Mouse (Mus musculus): ENCODE results near the gene Eif4enif1. TPM values are rescaled to one million over a fixed set of nuclear protein-coding genes. Genes with fewer than 3 reads are reported as not detected.

Eif4enif1 gene
- polyA plus RNA-seq, 1 experiment from 2014 or later = 14.9 TPM

DNA sequence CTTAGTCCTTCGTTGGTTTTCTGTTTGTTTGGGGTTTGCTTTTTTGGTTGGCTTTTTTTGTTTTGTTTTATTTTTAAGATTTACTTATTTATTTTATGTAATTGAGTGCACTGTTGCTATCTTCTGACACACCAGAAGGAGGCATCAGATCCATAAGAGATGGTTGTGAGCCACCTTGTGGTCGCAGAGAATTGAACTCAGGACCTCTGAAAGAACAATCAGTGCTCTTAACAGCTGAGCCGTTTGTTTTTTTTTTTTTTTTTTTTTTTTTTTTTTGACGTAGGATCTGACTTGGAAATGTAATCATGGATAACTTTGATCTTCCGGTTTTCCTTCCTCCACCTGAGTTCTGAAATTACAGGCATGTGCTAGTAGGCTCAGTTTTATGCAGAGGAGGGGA lies 20.9 kb downstream of the Eif4enif1 start:
- whole genome bisulfite sequencing (ENCODE audit: insufficient replicate concordance) = 70% methylated on average over 5 of the region's 5 CpGs
- Histone ChIP-seq H3K27me3 (ENCODE audit: insufficient read depth, low read length) (no peaks in the 10 kb centered on the region), H3K36me3 (replicated peaks; ENCODE audit: insufficient read depth, low read length) (peaks cover 78% of the 10 kb centered on the region), H3K9ac (replicated peaks) (no peak overlapping the region), H3K4me1 (ENCODE audit: insufficient read depth) (no peaks in the 10 kb centered on the region), H3K9me3 (ENCODE audit: low read length) (no peaks in the 10 kb centered on the region), H3K27ac (ENCODE audit: low read depth) (no peak overlapping the region), H3K4me2 (ENCODE audit: low read depth, low read length) (no peak overlapping the region), H3K4me3 (ENCODE audit: low read depth, low read length) (no peak overlapping the region)
- TF ChIP-seq CTCF (IDR thresholded peaks at IDR 0.05; ENCODE audit: low read depth) (no peak), EP300 (IDR thresholded peaks at IDR 0.05; ENCODE audit: low read depth) (no peak)
- DNase-seq (no peak), ATAC-seq (no peak)

GRCm38 (mm10) chr11:3227113-3227512 lies 24.9 kb downstream of the Eif4enif1 start:
- H3K4me3 ChIP-seq (ENCODE audit: low read depth, low read length) = no peak overlapping the region
- DNase-seq (no peak), ATAC-seq (no peak)
- 87% methylated on average over 3 of the region's 3 CpGs for WGBS (ENCODE audit: insufficient replicate concordance)
- H3K27ac ChIP-seq (ENCODE audit: low read depth) = no peak overlapping the region
- H3K36me3 ChIP-seq (replicated peaks; ENCODE audit: insufficient read depth, low read length) = peaks cover 81% of the 10 kb centered on the region
- no peaks in the 10 kb centered on the region for H3K9me3 ChIP-seq (ENCODE audit: low read length)
- no peaks in the 10 kb centered on the region for H3K27me3 ChIP-seq (ENCODE audit: insufficient read depth, low read length)
- no peak overlapping the region for H3K9ac ChIP-seq (replicated peaks)
- no peak overlapping the region for H3K4me2 ChIP-seq (ENCODE audit: low read depth, low read length)
- H3K4me1 ChIP-seq (ENCODE audit: insufficient read depth) = peaks cover 3% of the 10 kb centered on the region; the same call in 1 of the 2 replicates
- TF ChIP-seq EP300 (IDR thresholded peaks at IDR 0.05; ENCODE audit: low read depth) (no peak), CTCF (IDR thresholded peaks at IDR 0.05; ENCODE audit: low read depth) (no peak)

GRCm38 (mm10) chr11:3232248-3232647 lies 30.1 kb downstream of the Eif4enif1 start:
- H3K9ac ChIP-seq (replicated peaks) = no peak overlapping the region
- no peak overlapping the region for H3K4me3 ChIP-seq (ENCODE audit: low read depth, low read length)
- no peak overlapping the region for H3K27ac ChIP-seq (ENCODE audit: low read depth)
- peaks cover 77% of the 10 kb centered on the region for H3K36me3 ChIP-seq (replicated peaks; ENCODE audit: insufficient read depth, low read length)
- DNase-seq (no peak), ATAC-seq (no peak)
- no peak overlapping the region for H3K4me2 ChIP-seq (ENCODE audit: low read depth, low read length)
- no peaks in the 10 kb centered on the region for H3K9me3 ChIP-seq (ENCODE audit: low read length)
- no peak for TF ChIP-seq CTCF (IDR thresholded peaks at IDR 0.05; ENCODE audit: low read depth)
- no peak for TF ChIP-seq EP300 (IDR thresholded peaks at IDR 0.05; ENCODE audit: low read depth)
- H3K4me1 ChIP-seq (ENCODE audit: insufficient read depth) = peaks cover 3% of the 10 kb centered on the region; the same call in 1 of the 2 replicates
- H3K27me3 ChIP-seq (ENCODE audit: insufficient read depth, low read length) = no peaks in the 10 kb centered on the region
- 68% methylated on average over 3 of the region's 3 CpGs for WGBS (ENCODE audit: insufficient replicate concordance)

DNA sequence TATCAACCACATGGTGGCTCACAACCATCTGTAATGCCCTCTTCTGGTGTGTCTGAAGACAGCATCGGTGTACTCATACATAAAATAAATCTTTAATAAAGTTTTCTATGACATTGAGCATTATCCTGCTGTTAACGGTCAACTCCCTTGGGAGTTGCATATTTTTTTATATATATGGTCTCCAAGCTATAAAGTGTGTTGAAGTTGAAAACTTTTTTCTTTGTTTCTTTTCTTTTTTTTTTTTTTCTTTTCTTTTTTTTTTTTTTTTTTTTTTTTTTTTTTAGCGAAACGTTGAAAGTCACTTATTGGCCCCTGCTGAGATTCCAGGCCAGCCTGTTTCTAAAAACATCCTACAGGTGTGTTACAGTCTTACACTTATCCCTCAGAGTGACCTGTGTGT lies 31.5 kb downstream of the Eif4enif1 start:
- Histone ChIP-seq H3K9me3 (ENCODE audit: low read length) (no peaks in the 10 kb centered on the region), H3K27me3 (ENCODE audit: insufficient read depth, low read length) (no peaks in the 10 kb centered on the region), H3K4me2 (ENCODE audit: low read depth, low read length) (no peak overlapping the region), H3K4me3 (ENCODE audit: low read depth, low read length) (no peak overlapping the region), H3K36me3 (replicated peaks; ENCODE audit: insufficient read depth, low read length) (peaks cover 81% of the 10 kb centered on the region), H3K9ac (replicated peaks) (no peak overlapping the region), H3K4me1 (ENCODE audit: insufficient read depth) (peaks cover 3% of the 10 kb centered on the region; the same call in 1 of the 2 replicates), H3K27ac (ENCODE audit: low read depth) (no peak overlapping the region)
- no peak for ATAC-seq
- TF ChIP-seq CTCF (IDR thresholded peaks at IDR 0.05; ENCODE audit: low read depth) = no peak
- no peak for TF ChIP-seq EP300 (IDR thresholded peaks at IDR 0.05; ENCODE audit: low read depth)
- 89% methylated on average over 4 of the region's 4 CpGs for WGBS (ENCODE audit: insufficient replicate concordance)
- no peak for DNase-seq

- no peak overlapping the region for H3K4me3 ChIP-seq (ENCODE audit: low read depth, low read length)
- WGBS (ENCODE audit: insufficient replicate concordance) = 68% methylated on average over 5 of the region's 5 CpGs
- H3K4me2 ChIP-seq (ENCODE audit: low read depth, low read length) = no peak overlapping the region
- peaks cover 80% of the 10 kb centered on the region for H3K36me3 ChIP-seq (replicated peaks; ENCODE audit: insufficient read depth, low read length)
- no peak overlapping the region for H3K9ac ChIP-seq (replicated peaks)
- TF ChIP-seq CTCF (IDR thresholded peaks at IDR 0.05; ENCODE audit: low read depth) = no peak
- no peak for TF ChIP-seq EP300 (IDR thresholded peaks at IDR 0.05; ENCODE audit: low read depth)
- peaks cover 3% of the 10 kb centered on the region; the same call in 1 of the 2 replicates for H3K4me1 ChIP-seq (ENCODE audit: insufficient read depth)
- ATAC-seq = no peak
- H3K27ac ChIP-seq (ENCODE audit: low read depth) = no peak overlapping the region
- DNase-seq = no peak
- H3K9me3 ChIP-seq (ENCODE audit: low read length) = no peaks in the 10 kb centered on the region
- H3K27me3 ChIP-seq (ENCODE audit: insufficient read depth, low read length) = no peaks in the 10 kb centered on the region
Measured at GRCm38 (mm10) chr11:3235277-3235676, 33.1 kb downstream of the Eif4enif1 start.

DNA sequence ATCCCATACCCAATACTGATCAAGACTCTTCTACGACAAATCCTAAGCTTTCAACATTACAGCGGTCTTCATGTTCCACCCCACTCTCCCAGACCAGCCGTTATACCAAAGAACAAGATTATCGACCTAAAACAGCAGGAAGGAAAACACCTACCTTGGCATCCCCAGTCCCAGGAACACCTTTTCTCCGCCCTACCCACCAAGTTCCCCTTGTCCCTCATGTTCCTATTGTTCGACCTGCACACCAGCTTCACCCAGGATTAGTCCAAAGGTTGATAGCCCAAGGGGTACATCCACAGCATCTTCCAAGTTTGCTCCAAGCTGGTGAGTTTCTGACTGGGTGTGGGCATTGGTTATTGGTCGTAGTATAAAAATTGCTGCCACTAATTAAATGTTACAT lies 40.2 kb downstream of the Eif4enif1 start:
- no peak overlapping the region for H3K4me2 ChIP-seq (ENCODE audit: low read depth, low read length)
- peaks cover 89% of the 10 kb centered on the region for H3K36me3 ChIP-seq (replicated peaks; ENCODE audit: insufficient read depth, low read length)
- H3K9ac ChIP-seq (replicated peaks) = no peak overlapping the region
- ATAC-seq (no peak), DNase-seq (no peak)
- H3K27me3 ChIP-seq (ENCODE audit: insufficient read depth, low read length) = no peaks in the 10 kb centered on the region
- no peak overlapping the region for H3K27ac ChIP-seq (ENCODE audit: low read depth)
- H3K4me3 ChIP-seq (ENCODE audit: low read depth, low read length) = no peak overlapping the region
- H3K4me1 ChIP-seq (ENCODE audit: insufficient read depth) = no peaks in the 10 kb centered on the region
- TF ChIP-seq EP300 (IDR thresholded peaks at IDR 0.05; ENCODE audit: low read depth) = no peak
- no peak for TF ChIP-seq CTCF (IDR thresholded peaks at IDR 0.05; ENCODE audit: low read depth)
- no peaks in the 10 kb centered on the region for H3K9me3 ChIP-seq (ENCODE audit: low read length)
- 87% methylated on average over 7 of the region's 7 CpGs for WGBS (ENCODE audit: insufficient replicate concordance)

DNA sequence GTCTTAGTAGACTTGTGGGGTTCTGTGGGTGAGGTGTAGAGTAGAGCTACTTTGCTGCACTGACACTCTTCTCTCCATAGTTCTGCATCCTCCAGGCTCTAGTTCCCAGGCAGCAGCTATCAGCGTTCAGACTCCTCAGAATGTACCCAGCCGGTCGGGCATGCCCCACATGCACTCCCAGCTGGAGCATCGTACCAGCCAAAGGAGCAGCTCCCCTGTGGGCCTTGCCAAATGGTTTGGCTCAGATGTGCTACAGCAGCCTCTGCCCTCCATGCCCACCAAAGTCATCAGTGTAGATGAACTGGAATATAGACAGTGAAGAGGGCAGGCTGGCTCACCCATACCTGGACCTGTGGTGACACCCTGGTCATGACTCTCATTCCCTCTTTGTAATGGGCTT lies 41.6 kb downstream of the Eif4enif1 start:
- ATAC-seq (no peak), DNase-seq (no peak)
- 86% methylated on average over 4 of the region's 4 CpGs for WGBS (ENCODE audit: insufficient replicate concordance)
- Histone ChIP-seq H3K4me1 (ENCODE audit: insufficient read depth) (no peaks in the 10 kb centered on the region), H3K9me3 (ENCODE audit: low read length) (no peaks in the 10 kb centered on the region), H3K27ac (ENCODE audit: low read depth) (no peak overlapping the region), H3K9ac (replicated peaks) (no peak overlapping the region), H3K4me2 (ENCODE audit: low read depth, low read length) (no peak overlapping the region), H3K27me3 (ENCODE audit: insufficient read depth, low read length) (no peaks in the 10 kb centered on the region), H3K36me3 (replicated peaks; ENCODE audit: insufficient read depth, low read length) (peaks cover 92% of the 10 kb centered on the region), H3K4me3 (ENCODE audit: low read depth, low read length) (no peak overlapping the region)
- TF ChIP-seq CTCF (IDR thresholded peaks at IDR 0.05; ENCODE audit: low read depth) (no peak), EP300 (IDR thresholded peaks at IDR 0.05; ENCODE audit: low read depth) (no peak)
